Mouse (Mus musculus): ENCODE results near the gene Zfp184. TPM values are rescaled to one million over a fixed set of nuclear protein-coding genes. Genes with fewer than 3 reads are reported as not detected.
A peak's percentile ranks its signal among the peaks of the same experiment; 100 is the strongest.

Zfp184 gene
- total RNA-seq, 2 experiments from 2014 or later = 0.80 to 1.5 TPM

DNA sequence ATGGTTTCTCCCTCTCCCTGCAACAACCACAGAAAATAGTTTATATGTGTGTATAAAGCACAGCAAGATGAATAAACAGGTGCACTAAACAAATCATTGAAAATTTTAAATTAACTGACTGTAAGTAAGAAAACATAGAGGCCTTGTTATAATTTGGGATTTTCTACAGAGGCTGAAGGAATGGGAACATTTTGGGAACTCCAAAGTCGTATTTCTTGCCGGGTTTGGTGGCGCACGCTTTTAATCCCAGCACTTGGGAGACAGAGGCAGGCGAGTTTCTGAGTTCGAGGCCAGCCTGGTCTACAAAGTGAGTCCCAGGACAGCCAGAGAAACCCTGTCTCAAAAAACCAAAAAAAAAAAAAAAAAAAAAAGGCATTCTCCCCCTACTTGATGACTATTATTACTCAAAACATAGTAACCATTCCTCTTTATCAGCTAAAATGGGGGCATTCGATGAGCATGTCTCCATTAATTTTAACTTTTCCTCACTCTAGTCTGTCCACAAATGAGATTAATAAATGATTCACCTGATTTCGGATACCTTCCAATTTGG lies 24.1 kb upstream of the Zfp184 start:
- DNase-seq (ENCODE audit: low spot score in 2 of 2) = no peak

DNA sequence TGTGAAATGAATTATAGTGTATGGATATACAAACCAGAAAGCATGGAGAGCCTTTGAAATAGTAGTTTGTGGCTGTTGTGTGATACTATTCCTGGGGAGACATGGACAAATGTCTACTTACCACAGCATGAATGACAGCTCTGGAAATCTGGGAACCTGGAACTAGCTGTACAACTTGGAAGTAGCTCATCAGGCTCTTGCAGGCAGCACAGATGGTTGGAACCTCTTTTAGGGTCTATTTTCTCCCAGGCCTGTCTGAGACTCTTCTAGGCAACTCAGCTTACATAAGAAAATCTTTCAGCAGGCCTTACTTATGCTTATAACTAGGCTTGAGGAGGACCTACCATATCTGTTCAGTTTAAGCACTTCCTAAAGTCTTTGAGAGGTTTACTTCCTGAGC lies 21.5 kb upstream of the Zfp184 start:
- no peak for DNase-seq (ENCODE audit: low spot score in 2 of 2)

DNA sequence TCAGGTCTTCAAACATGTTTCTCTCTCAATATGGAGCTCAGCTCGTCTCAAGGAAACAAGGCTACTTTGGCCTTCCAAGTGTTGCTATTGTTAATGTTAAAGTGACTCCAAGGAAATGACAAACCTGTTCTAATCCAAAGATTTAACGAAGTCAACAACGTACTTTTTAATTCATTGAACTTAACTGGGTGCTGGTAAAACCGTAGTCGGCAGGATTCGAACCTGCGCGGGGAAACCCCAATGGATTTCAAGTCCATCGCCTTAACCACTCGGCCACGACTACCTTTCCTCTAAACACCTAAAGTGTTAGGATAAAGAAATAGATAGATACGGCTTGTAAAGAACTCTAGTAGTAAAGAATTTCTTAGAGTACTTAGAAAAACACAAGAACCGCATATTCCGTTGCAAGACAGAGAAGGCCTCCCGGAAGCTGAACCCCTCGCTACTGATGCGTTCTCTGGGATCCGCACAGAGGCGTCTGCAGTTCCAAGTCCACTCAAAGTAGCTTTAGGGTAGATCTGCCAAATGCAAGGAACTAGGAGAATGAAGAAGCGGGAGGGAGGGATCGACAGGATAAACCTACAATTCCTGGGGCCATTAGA lies 20.1 kb upstream of the Zfp184 start:
- no peak for DNase-seq (ENCODE audit: low spot score in 2 of 2)

DNA sequence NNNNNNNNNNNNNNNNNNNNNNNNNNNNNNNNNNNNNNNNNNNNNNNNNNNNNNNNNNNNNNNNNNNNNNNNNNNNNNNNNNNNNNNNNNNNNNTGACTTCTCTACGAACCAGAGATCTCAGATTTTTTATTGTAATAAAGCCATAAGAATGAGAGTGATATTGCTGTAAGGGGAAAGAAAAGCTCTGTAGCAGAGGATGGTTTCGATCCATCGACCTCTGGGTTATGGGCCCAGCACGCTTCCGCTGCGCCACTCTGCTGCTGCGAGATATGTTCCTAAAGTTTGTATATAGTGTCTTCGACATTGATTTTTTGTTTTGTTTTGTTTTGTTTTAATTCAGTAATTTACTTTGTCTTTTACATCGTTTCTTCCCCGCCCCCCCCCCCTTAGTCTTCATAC lies 13.9 kb upstream of the Zfp184 start:
- DNase-seq (ENCODE audit: low spot score in 2 of 2) = no peak

DNA sequence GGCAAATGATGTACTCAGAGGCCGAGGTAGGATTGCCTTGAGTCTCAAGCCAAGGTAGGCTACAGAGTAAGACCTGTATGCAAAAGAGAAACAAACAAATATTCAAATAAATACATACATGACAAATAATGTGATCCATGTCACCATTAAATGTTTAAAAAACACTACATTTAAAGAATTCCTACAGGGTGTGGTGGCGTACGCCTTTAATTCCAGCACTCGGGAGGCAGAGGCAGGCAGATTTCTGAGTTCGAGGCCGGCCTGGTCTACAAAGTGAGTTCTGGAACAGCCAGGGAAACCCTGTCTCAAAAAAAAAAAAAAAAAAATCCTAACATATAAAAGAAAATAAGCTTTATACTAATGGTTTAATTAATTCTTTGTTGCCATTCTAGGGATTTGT lies 13.2 kb upstream of the Zfp184 start:
- no peak for DNase-seq (ENCODE audit: low spot score in 2 of 2)

DNA sequence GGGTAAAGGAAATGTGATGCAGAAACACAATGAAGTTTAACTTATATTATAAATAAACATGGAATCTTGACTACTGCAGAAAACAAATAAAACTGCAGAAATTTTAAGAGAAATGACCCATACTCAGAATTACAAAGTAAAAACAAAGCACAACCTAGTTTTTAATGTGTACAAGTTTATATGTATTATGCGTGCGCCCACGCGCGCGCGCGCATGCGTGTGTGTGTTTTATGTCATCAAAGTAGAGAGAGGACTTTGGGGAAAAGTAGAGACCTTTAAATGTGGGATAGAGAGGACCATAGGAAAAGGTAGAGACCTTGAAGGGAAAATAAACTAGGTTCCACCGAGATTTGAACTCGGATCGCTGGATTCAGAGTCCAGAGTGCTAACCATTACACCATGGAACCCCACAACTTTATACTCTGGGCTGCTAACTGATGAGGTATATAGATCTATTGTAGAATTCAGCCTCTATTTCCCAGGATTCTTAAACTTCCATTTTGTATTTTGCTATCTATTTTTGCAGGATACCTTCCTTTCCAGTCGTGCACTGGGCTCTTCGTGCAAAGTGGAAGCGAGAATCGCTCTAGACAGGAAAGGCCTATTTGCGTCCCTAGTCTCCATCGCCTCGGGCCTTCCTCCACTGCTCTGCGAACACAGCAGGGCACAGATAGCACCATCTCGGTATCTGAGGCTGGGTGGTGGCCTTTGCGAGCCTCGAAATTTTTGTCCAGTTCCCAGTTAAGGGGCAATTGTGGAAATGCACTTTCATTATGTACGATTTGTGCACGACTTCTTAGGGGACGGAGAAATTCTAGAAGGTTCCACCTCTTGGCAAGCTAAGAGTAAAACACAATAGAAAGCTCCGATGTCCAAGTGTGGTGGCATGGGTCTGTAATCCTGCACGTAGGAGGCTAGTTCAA lies 11.0 kb upstream of the Zfp184 start:
- peak in 1 of 2 experiments; percentile 7 for DNase-seq (ENCODE audit: low spot score in 2 of 2)

DNA sequence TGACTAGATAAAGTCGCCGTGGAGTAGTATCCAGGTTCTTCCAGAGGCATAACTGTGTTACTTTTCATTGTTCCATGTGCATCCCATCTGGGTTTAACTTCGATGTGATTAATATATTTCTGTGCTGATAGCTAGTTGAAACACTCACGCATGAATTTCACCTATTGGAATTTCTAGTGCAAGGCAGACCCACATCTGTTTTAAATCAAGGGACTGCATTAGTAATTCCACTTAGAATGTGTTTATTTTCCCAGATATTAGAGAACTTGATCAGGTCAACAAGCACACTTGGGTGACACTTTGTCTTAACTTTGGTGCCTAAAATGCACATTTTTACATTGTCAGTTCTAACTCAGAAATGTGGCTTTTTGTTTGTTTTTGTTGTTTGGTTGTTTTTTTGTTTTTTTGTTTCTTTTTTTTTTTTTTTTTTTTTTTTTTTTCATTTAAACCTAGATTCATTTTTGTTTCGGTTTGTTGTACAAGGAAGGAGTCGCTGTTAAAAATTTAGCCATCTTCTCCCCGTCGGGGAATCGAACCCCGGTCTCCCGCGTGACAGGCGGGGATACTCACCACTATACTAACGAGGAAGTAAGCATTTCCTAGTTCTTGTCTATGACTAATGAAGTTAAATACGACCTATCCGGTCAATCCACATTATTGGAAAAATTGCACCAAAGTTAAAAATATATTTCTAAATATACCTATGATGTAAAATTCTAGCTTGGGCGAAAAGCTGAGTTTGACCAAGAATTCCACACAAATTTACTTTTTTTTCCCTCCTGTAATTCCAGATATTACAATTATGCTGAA lies 9.7 kb upstream of the Zfp184 start:
- peak; percentile 54 to 61 for DNase-seq (ENCODE audit: low spot score in 2 of 2)

DNA sequence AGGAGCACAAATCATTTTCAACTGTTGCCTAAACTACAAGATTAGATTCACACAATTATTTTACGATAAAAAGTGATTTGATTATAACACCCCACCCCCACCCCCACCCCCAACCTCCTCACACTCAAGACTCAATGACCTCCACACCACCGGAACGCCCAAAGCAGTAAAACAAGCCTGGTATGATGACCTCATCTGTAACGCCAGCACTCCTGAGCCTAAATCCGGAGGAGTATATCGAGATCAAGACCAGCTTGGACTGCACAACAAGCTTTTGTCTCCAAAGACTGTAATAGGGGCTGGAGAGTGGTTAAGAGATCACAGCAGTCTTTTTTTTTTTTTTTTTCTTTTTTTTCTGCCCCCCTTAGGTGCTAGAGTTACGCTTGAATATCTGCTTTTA lies 9.1 kb upstream of the Zfp184 start:
- no peak for DNase-seq (ENCODE audit: low spot score in 2 of 2)

DNA sequence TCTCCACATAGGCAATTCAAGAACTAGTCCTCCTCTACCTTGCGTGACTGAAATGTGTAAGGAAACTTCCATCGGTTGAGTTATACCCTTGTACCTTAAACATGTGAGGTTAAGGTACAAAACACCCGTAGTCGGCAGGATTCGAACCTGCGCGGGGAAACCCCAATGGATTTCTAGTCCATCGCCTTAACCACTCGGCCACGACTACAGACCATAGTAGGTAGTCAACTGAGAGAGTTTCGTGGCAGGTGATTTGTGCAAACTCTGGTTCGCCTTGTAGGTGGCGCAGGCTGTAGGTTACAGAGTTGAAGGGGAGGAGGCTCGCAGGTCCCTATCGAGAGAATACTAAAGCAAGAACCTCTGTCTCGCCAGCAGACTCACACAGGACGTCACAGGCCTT lies 7.9 kb upstream of the Zfp184 start:
- peak; percentile 22 to 24 for DNase-seq (ENCODE audit: low spot score in 2 of 2)

DNA sequence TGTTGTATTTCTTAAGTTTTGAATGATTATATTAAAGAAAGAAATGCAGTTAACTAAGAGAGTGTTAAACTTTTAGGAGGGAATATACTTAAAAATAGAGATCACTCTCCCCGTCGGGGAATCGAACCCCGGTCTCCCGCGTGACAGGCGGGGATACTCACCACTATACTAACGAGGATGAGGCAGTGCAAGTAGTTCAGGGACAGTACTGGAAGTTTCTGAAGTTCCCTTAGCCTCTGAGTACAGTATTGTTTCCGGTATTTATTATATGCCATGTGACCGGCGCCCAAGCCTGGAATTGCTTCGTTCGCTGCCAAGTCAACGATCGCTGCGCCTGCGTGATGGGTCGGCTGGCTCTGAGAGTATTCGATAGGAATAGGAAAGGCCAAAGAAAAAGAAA lies 4.7 kb upstream of the Zfp184 start:
- peak; percentile 86 to 96 for DNase-seq (ENCODE audit: low spot score in 2 of 2)

DNA sequence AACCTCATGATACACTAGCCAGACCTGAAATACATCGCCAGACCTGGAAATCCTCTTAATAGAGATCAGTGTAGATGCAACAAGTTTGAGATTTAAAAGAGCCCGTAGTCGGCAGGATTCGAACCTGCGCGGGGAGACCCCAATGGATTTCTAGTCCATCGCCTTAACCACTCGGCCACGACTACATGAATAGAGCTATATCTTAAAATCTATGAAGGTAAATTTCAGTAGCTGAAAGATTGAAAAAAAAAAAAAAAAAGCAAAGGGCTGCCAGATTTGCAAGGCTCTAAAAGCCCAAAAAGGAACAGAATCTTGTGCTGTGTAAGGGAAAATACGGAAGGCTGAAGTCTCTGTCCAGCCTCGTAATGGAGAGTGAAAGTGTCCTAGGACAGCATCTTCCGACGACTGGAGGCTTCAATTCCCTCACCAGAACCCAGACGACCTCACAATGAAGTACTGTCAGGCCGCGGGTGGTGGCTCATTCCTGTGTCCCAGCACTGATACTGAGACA lies 4.0 kb upstream of the Zfp184 start:
- DNase-seq (ENCODE audit: low spot score in 2 of 2) = peak; percentile 75 to 78

DNA sequence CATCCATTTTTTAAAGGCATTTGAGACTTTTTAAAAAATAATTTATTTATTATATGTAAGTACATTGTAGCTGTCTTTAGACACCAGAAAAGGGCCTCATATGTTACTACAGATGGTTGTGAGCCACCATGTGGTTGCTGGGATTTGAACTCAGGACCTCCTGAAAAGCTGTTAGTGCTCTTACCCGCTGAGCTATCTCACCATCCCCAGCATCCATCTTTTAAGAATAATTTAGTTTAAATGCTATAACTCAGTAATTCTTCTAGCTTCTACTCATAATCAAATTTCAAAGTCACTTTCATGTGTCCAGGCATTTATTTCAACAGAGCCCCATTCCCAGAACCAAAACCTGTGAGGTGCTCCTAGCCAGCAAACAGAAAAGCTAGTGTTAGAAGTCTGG lies 1.2 kb upstream of the Zfp184 start:
- DNase-seq (ENCODE audit: low spot score in 2 of 2) = no peak

DNA sequence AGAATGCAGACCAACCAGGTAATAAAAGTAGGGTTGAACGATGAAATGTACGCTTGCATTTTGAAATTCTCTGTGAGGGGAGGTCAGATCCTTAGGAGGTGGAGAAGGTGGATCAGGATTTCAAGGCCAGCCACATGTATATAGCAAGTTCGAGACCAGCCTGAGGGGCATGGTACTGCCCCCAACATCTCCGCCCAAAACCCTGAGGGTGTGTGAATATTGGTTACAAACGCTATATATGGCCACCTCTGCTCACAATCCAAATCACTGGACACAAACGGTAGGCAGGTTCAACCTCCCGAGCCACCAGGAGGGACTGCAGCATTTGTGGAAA lies 335 bp upstream of the Zfp184 start:
- DNase-seq (ENCODE audit: low spot score in 2 of 2) = no peak

DNA sequence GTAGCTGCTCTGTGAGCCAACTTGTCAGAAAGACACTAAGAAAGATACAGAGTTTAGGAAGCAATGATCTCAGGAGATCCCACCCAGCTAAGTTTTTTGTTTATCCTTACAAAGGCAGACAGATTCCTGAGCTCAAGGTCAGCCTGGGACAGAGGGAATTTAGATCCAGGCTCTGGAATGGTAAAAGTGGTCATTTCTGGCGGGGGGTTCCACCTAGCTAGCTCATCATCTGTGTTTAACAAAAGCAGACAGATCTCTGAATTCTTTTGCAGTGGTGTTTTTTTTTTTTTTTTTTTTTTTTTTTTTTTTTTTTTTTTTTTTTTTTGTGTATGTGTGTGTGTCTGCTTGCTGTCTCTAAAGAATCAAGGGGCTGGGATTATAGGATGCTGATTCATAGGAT lies 24.4 kb downstream of the Zfp184 start:
- no peak for DNase-seq (ENCODE audit: low spot score in 2 of 2)

DNA sequence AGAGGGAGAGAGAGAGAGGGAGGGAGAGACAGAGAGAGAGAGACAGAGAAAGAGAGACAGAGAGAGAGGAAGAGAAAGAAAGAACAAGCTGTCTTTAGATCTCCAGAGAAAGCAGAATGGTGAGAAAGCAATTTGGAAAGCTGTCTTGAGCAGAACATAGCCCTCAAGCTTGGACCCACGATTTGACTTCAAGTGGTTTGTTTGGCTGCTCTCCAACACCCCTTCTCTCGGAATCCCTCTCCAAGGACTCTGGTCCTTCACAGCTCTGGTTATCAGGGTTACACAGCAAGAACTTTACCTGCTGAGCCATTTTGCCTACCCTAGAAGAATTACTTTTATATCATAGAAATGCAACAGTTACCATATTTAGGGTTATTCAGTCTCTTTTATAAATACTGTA lies 24.9 kb downstream of the Zfp184 start:
- no peak for DNase-seq (ENCODE audit: low spot score in 2 of 2)

DNA sequence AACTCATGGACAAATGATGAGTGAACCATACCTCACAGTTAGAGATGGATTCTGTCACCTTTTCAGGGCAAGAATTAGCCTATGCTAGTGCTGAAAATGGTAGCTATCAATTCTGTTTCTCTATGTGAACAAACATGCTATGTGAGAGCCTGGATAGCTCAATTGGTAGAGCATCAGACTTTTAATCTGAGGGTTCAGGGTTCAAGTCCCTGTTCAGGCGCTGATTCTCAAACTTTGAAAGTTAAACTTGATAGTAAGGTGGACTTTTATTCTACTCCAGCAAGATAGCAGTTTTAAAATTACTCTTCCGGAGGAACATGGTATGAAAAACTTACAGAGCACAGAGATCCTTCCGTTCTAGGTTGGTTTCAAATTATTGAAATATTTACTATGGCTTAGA lies 26.7 kb downstream of the Zfp184 start:
- no peak for DNase-seq (ENCODE audit: low spot score in 2 of 2)

DNA sequence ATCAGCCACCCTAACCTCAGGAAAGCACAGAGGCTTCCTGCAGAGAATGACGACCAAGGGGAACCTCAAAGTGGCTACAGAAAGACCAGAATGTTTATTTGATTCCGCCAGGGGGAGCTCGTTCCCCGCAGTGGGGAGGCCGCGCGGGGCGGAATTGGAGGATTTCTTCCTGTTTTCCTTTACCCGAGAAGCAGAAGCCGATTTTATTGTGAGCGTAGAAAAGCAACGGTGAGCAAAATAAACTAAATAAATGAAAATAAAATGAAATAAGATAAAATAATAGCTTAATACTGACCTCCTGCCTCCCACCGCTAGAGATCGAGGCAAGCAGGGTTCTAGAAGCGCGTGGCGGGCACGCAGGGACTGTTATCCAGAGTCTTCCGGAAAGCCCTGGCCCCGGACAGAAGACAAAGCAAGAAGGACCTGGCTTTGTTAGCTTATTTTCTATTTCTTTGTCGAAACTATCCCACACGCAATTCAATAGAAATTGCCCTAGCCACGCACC lies 29.4 kb downstream of the Zfp184 start:
- peak; percentile 91 to 93 for DNase-seq (ENCODE audit: low spot score in 2 of 2)

DNA sequence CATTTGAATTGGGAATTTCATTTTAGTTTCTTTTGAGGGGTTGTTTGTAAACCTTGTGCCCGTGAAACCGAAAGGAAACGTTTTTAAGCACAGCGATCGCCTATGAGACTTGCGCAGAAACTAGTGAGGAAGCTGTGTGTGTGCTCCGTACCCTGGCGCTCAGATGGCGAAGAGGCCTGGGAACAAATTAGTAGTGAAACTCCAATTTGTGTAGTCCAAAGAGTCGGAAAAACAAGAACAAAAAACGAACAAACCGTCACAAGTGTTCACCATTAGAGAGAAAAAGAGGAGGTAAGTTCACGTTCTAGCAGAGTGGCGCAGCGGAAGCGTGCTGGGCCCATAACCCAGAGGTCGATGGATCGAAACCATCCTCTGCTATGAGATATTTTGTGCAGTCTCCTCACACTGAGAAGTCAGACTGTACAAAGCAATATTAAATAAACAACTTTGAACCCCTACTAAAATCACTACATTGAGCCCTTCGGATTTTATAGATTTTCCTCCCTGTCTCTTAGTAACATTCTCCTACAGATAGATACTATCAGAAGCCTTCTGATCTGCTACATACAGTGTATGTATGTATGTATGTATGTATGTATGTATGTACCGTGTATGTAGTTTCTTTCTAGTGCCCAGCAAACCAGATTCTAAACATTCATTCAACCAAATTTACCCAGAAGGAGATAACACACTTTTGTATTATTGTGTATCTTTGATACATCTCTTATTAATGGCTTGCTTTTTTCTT lies 30.0 kb downstream of the Zfp184 start:
- DNase-seq (ENCODE audit: low spot score in 2 of 2) = peak; percentile 62 to 74

DNA sequence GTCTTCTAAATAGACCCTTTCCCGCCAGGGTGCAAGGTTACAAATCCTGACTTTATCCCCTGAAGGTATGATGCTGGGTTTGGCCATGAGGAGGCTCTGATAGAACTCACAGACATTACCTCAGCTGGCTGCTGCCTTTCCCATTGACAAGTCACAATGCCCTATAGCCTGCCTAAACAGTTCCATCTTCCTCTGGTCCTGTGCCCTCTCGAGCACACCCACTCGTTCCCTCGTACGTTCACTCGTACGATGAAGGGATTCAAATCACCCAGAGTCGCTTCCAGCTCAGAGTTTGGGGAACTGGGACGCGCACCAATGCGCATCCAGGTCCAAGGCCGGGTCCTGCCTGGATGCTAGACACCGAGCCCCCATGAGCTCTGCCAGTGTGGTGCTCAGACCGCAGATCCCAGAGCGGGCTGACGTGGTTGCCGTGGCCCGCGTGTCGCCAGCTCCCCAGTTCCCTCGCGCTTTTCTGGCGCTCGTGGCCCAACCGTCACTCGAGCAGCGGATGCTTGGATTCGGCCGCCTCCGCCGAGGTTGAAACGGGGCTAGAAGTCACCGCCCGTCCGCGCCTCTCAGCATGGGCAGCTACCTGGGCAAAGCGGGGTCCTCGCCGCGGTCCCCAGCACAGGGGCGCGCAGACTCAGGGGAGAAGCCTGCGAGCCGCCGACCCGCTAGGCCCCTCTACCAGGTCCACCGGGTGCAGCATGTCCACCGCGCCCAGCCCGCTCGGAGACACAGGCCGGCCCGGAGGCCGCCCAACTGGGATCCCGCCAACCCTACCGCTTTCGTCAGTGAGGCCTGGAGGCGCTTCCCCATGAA lies 36.3 kb downstream of the Zfp184 start, which contains the start of gene Pom121l2:
TSS of gene Pom121l2 (plus strand) at position 214 of the 822 bp plus-strand sequence.
- peak in 1 of 2 experiments; percentile 38 for DNase-seq (ENCODE audit: low spot score in 2 of 2)
